Mouse (Mus musculus): ENCODE results near the gene Inafm2. TPM values are rescaled to one million over a fixed set of nuclear protein-coding genes. Genes with fewer than 3 reads are reported as not detected.

Gene Inafm2
- total RNA-seq (2023; ENCODE audit: inconsistent age), result 16.6 to 23.0 TPM (median 17.8 TPM) in 4 replicates

GRCm38 (mm10) chr2:118745232-118745884, at the start of gene Inafm2:
Inafm2 (plus strand) TSS chr2:118745758.

GRCm38 (mm10) chr2:118703913-118704730, 41.4 kb upstream of the Inafm2 start, which contains the start of gene Ankrd63:
Ankrd63 (minus strand) TSS chr2:118703963.

GRCm38 (mm10) chr2:118728337-118728736, 17.2 kb upstream of the Inafm2 start, which contains the start of gene Plcb2:
Plcb2 (minus strand) TSS chr2:118728438.

GRCm38 (mm10) chr2:118761906-118762783, 16.6 kb downstream of the Inafm2 start, which contains the start of gene Ccdc9b:
Ccdc9b (minus strand) TSS chr2:118762661.

GRCm38 (mm10) chr2:118772158-118772874, 26.8 kb downstream of the Inafm2 start, which contains the start of gene Phgr1:
Phgr1 (plus strand) TSS chr2:118772769.

GRCm38 (mm10) chr2:118779504-118780480, 34.2 kb downstream of the Inafm2 start, which contains the start of gene Disp2:
Disp2 (plus strand) TSS chr2:118779719.

Other genes starting within 250 kb of the Inafm2 start
- 65.6 to 85.1 TPM (median 77.5 TPM) in 4 replicates for gene Bmf, start 196.1 kb upstream of the Inafm2 start, total RNA-seq (2023; ENCODE audit: inconsistent age)
- gene Bub1b, start 147.5 kb upstream of the Inafm2 start, total RNA-seq (2023; ENCODE audit: inconsistent age), result 4.4 to 6.9 TPM (median 6.5 TPM) in 4 replicates
- gene Pak6, start 82.5 kb upstream of the Inafm2 start, total RNA-seq (2023; ENCODE audit: inconsistent age), result 2.2 to 6.3 TPM (median 4.1 TPM) in 4 replicates
- gene Ankrd63, start 41.8 kb upstream of the Inafm2 start, total RNA-seq (2023; ENCODE audit: inconsistent age), result 0.33 to 0.45 TPM (median 0.40 TPM) in 4 replicates
- 87.6 to 107 TPM (median 99.4 TPM) in 4 replicates for gene Plcb2, start 17.3 kb upstream of the Inafm2 start, total RNA-seq (2023; ENCODE audit: inconsistent age)
- gene Ccdc9b, start 16.9 kb downstream of the Inafm2 start, total RNA-seq (2023; ENCODE audit: inconsistent age), result 0.57 TPM in 1 of 4 replicates, not detected in the others
- gene Phgr1, start 27.0 kb downstream of the Inafm2 start, total RNA-seq (2023; ENCODE audit: inconsistent age), result not detected in 4 replicates
- gene Disp2, start 34.0 kb downstream of the Inafm2 start, total RNA-seq (2023; ENCODE audit: inconsistent age), result not detected in 4 replicates
- gene Knstrn, start 68.2 kb downstream of the Inafm2 start, total RNA-seq (2023; ENCODE audit: inconsistent age), result 7.0 to 11.9 TPM (median 8.3 TPM) in 4 replicates
- 62.9 to 97.4 TPM (median 72.1 TPM) in 4 replicates for gene Ivd, start 116.2 kb downstream of the Inafm2 start, total RNA-seq (2023; ENCODE audit: inconsistent age)
- gene Bahd1, start 154.6 kb downstream of the Inafm2 start, total RNA-seq (2023; ENCODE audit: inconsistent age), result 52.2 to 60.4 TPM (median 55.0 TPM) in 4 replicates
- gene Chst14, start 180.7 kb downstream of the Inafm2 start, total RNA-seq (2023; ENCODE audit: inconsistent age), result 3.6 to 4.3 TPM (median 4.0 TPM) in 4 replicates

Measured in B cell, adult (primary cell).